Mouse (Mus musculus) hindbrain, embryonic 12.5 days (tissue): ENCODE data around the gene Map3k9. TPM values are rescaled to one million over a fixed set of nuclear protein-coding genes. Genes with fewer than 3 reads are reported as not detected.
A peak's percentile ranks its signal among the peaks of the same experiment; 100 is the strongest.

Source experiments
- ATAC-seq: fragments of 200-750 bp; cut with Nextera tagmentation; 2 replicates; pipeline ENCODE4 v1.8.0; 2017; ENCODE audit warnings: moderate TSS enrichment; ENCODE audit not compliant: low FRiP score
- H3K27ac ChIP-seq: fragments of 300-500 bp; sonication (generic); 2 replicates; pipeline ENCODE4 v1.5.1; 2016; ENCODE audit warnings: mild to moderate bottlenecking
- H3K27me3 ChIP-seq: fragments of 300-500 bp; sonication (generic); 2 replicates; pipeline ENCODE4 v1.6.1; 2016; ENCODE audit warnings: mild to moderate bottlenecking
- H3K36me3 ChIP-seq: fragments of 300-500 bp; sonication (generic); 2 replicates; pipeline ENCODE4 v1.6.1; 2016; ENCODE audit warnings: mild to moderate bottlenecking
- H3K4me1 ChIP-seq: fragments of 300-500 bp; sonication (generic); 2 replicates; pipeline ENCODE4 v1.6.1; 2016
- H3K4me2 ChIP-seq: fragments of 300-500 bp; sonication (generic); replicated peaks from 2 replicates; pipeline ENCODE4 v1.6.1; 2016; ENCODE audit warnings: mild to moderate bottlenecking
- H3K4me3 ChIP-seq: fragments of 300-500 bp; sonication (generic); 2 replicates; pipeline ENCODE4 v1.5.1; 2016; ENCODE audit warnings: mild to moderate bottlenecking
- H3K9ac ChIP-seq: fragments of 300-500 bp; sonication (generic); 2 replicates; pipeline ENCODE4 v1.6.1; 2016; ENCODE audit warnings: mild to moderate bottlenecking, moderate library complexity
- H3K9me3 ChIP-seq: fragments of 300-500 bp; sonication (generic); replicated peaks from 2 replicates; pipeline ENCODE4 v1.6.1; 2016; ENCODE audit warnings: mild to moderate bottlenecking
- WGBS: fragments of 180-500 bp; shearing (Covaris S2); methylation state at CpG from one replicate; pipeline ENCODE4 v1.1.7; 2016; 5-methylcytosine and 5-hydroxymethylcytosine counted together
- polyA plus RNA-seq: library from polyadenylated mRNA; unstranded; fragments of >200 nt; fragmentation: Nextera tagmentation; extraction: Ambion mirVana; gene quantifications from 2 replicates; pipeline ENCODE4 v1.2.1, GENCODE M21; 2016

Gene Map3k9
- polyA plus RNA-seq, 1 experiment from 2014 or later, result 8.3 TPM

GRCm38 (mm10) chr12:81690111-81690510 is 90.9 kb downstream of the Map3k9 start:
- no peak for ATAC-seq
- H3K4me2 ChIP-seq, result no peak overlapping the region
- no peaks in the 10 kb centered on the region for H3K27me3 ChIP-seq
- H3K4me1 ChIP-seq, result 0 out of 2 replicates have a peak, but pooled peaks cover 14% of the 10 kb centered on the region
- H3K27ac ChIP-seq, result no peak overlapping the region
- no peaks in the 10 kb centered on the region for H3K9me3 ChIP-seq
- WGBS, result 91% methylated on average over 15 of the region's 15 CpGs
- H3K4me3 ChIP-seq, result no peak overlapping the region
- no peak overlapping the region for H3K9ac ChIP-seq
- H3K36me3 ChIP-seq, result no peaks in the 10 kb centered on the region

- WGBS, result 39% methylated on average over 4 of the region's 4 CpGs
- no peak for ATAC-seq
- H3K9me3 ChIP-seq, result no peaks in the 10 kb centered on the region
- no peaks in the 10 kb centered on the region for H3K27me3 ChIP-seq
- no peaks in the 10 kb centered on the region for H3K36me3 ChIP-seq
- no peak overlapping the region for H3K27ac ChIP-seq
- H3K4me2 ChIP-seq, result no peak overlapping the region
- no peak overlapping the region for H3K4me3 ChIP-seq
- 0 out of 2 replicates have a peak, but pooled peaks cover 14% of the 10 kb centered on the region for H3K4me1 ChIP-seq
- no peak overlapping the region for H3K9ac ChIP-seq
These were observed 91.4 kb downstream of the Map3k9 start for GRCm38 (mm10) chr12:81689505-81690056.

GRCm38 (mm10) chr12:81688537-81688936 is 92.4 kb downstream of the Map3k9 start:
- Histone ChIP-seq H3K9me3 (no peaks in the 10 kb centered on the region), H3K4me1 (0 out of 2 replicates have a peak, but pooled peaks cover 14% of the 10 kb centered on the region), H3K4me3 (no peak overlapping the region), H3K27me3 (no peaks in the 10 kb centered on the region), H3K27ac (no peak overlapping the region), H3K4me2 (no peak overlapping the region), H3K36me3 (no peaks in the 10 kb centered on the region), H3K9ac (no peak overlapping the region)
- WGBS, result 89% methylated on average over 4 of the region's 4 CpGs
- no peak for ATAC-seq

GRCm38 (mm10) chr12:81687873-81688272 is 93.1 kb downstream of the Map3k9 start:
- H3K9me3 ChIP-seq, result no peaks in the 10 kb centered on the region
- no peak for ATAC-seq
- H3K27me3 ChIP-seq, result no peaks in the 10 kb centered on the region
- no peak overlapping the region for H3K4me3 ChIP-seq
- 87% methylated on average over 5 of the region's 5 CpGs for WGBS
- no peak overlapping the region for H3K4me2 ChIP-seq
- 0 out of 2 replicates have a peak, but pooled peaks cover 14% of the 10 kb centered on the region for H3K4me1 ChIP-seq
- H3K36me3 ChIP-seq, result no peaks in the 10 kb centered on the region
- no peak overlapping the region for H3K9ac ChIP-seq
- H3K27ac ChIP-seq, result no peak overlapping the region

- Histone ChIP-seq H3K27me3 (no peaks in the 10 kb centered on the region), H3K4me2 (no peak overlapping the region), H3K4me3 (no peak overlapping the region), H3K36me3 (no peaks in the 10 kb centered on the region), H3K27ac (peak overlapping the region; percentile 13; the same call in 1 of the 2 replicates), H3K9ac (no peak overlapping the region), H3K4me1 (0 out of 2 replicates have a peak, but pooled peaks cover 14% of the 10 kb centered on the region), H3K9me3 (no peaks in the 10 kb centered on the region)
- 42% methylated on average over 12 of the region's 12 CpGs for WGBS
- peak; percentile 90 for ATAC-seq
These were observed 94.4 kb downstream of the Map3k9 start for GRCm38 (mm10) chr12:81686406-81687117.

GRCm38 (mm10) chr12:81685981-81686380 is 95.0 kb downstream of the Map3k9 start:
- ATAC-seq, result peak; percentile 51; the same call in 1 of the 2 replicates

GRCm38 (mm10) chr12:81684096-81684495 is 96.9 kb downstream of the Map3k9 start:
- H3K27ac ChIP-seq, result no peak overlapping the region
- H3K27me3 ChIP-seq, result no peaks in the 10 kb centered on the region
- no peaks in the 10 kb centered on the region for H3K9me3 ChIP-seq
- no peaks in the 10 kb centered on the region for H3K36me3 ChIP-seq
- H3K4me2 ChIP-seq, result no peak overlapping the region
- H3K4me1 ChIP-seq, result 0 out of 2 replicates have a peak, but pooled peaks cover 10% of the 10 kb centered on the region
- no peak overlapping the region for H3K9ac ChIP-seq
- H3K4me3 ChIP-seq, result no peak overlapping the region
- no peak for ATAC-seq
- WGBS, result 80% methylated on average over 6 of the region's 6 CpGs

More at GRCm38 (mm10) chr12:81685981-81686380, 95.0 kb downstream of the Map3k9 start:
- no peaks in the 10 kb centered on the region for H3K36me3 ChIP-seq
- H3K9ac ChIP-seq, result no peak overlapping the region
- no peak overlapping the region for H3K4me2 ChIP-seq
- no peak overlapping the region for H3K27ac ChIP-seq
- WGBS, result 44% methylated on average over 3 of the region's 3 CpGs
- H3K27me3 ChIP-seq, result no peaks in the 10 kb centered on the region
- H3K4me1 ChIP-seq, result 0 out of 2 replicates have a peak, but pooled peaks cover 14% of the 10 kb centered on the region
- no peak overlapping the region for H3K4me3 ChIP-seq
- no peaks in the 10 kb centered on the region for H3K9me3 ChIP-seq

GRCm38 (mm10) chr12:81683395-81683794 is 97.6 kb downstream of the Map3k9 start:
- Histone ChIP-seq H3K4me1 (0 out of 2 replicates have a peak, but pooled peaks cover 10% of the 10 kb centered on the region), H3K9me3 (no peaks in the 10 kb centered on the region), H3K4me3 (no peak overlapping the region), H3K27ac (no peak overlapping the region), H3K36me3 (no peaks in the 10 kb centered on the region), H3K27me3 (no peaks in the 10 kb centered on the region), H3K9ac (no peak overlapping the region), H3K4me2 (no peak overlapping the region)
- 74% methylated on average over 11 of the region's 11 CpGs for WGBS
- ATAC-seq, result no peak

GRCm38 (mm10) chr12:81679807-81680529 is 101.0 kb downstream of the Map3k9 start:
- Histone ChIP-seq H3K9ac (no peak overlapping the region), H3K27ac (no peak overlapping the region), H3K4me2 (no peak overlapping the region), H3K4me1 (no peaks in the 10 kb centered on the region), H3K9me3 (no peaks in the 10 kb centered on the region), H3K27me3 (no peaks in the 10 kb centered on the region), H3K36me3 (no peaks in the 10 kb centered on the region), H3K4me3 (no peak overlapping the region)
- no peak for ATAC-seq
- 81% methylated on average over 7 of the region's 7 CpGs for WGBS

GRCm38 (mm10) chr12:81675557-81675956 is 105.4 kb downstream of the Map3k9 start:
- no peak overlapping the region for H3K4me2 ChIP-seq
- H3K27me3 ChIP-seq, result no peaks in the 10 kb centered on the region
- no peak overlapping the region for H3K4me3 ChIP-seq
- H3K36me3 ChIP-seq, result no peaks in the 10 kb centered on the region
- H3K27ac ChIP-seq, result no peak overlapping the region
- 69% methylated on average over 2 of the region's 2 CpGs for WGBS
- no peaks in the 10 kb centered on the region for H3K4me1 ChIP-seq
- no peaks in the 10 kb centered on the region for H3K9me3 ChIP-seq
- no peak for ATAC-seq
- no peak overlapping the region for H3K9ac ChIP-seq
